Mouse (Mus musculus) hindbrain, embryonic 15.5 days (tissue): ENCODE data around the gene Rdh19. TPM values are rescaled to one million over a fixed set of nuclear protein-coding genes. Genes with fewer than 3 reads are reported as not detected.
"Not testable (repeated sequence)": the region's sequence is repeated elsewhere in the genome, so short reads cannot be mapped to it uniquely, and the experiment has no call there.

Experiments
- ATAC-seq: fragments of 200-750 bp; cut with Nextera tagmentation; 2 replicates; pipeline ENCODE4 v1.8.0; 2017; ENCODE audit warnings: low read depth, moderate number of reproducible peaks, moderate TSS enrichment; ENCODE audit not compliant: low FRiP score
- H3K27ac ChIP-seq: fragments of 300-500 bp; sonication (generic); replicated peaks from 2 replicates; pipeline ENCODE4 v1.5.1; 2015; ENCODE audit warnings: mild to moderate bottlenecking, inconsistent platforms
- H3K27me3 ChIP-seq: fragments of 300-500 bp; sonication (generic); 2 replicates; pipeline ENCODE4 v1.6.1; 2015; ENCODE audit warnings: control low read depth, inconsistent platforms
- H3K36me3 ChIP-seq: fragments of 300-500 bp; sonication (generic); 2 replicates; pipeline ENCODE4 v1.6.1; 2015; ENCODE audit warnings: control low read depth, inconsistent platforms
- H3K4me1 ChIP-seq: fragments of 300-500 bp; sonication (generic); replicated peaks from 2 replicates; pipeline ENCODE4 v1.6.1; 2015; ENCODE audit warnings: control low read depth, inconsistent platforms
- H3K4me2 ChIP-seq: fragments of 300-500 bp; sonication (generic); 2 replicates; pipeline ENCODE4 v1.6.1; 2015; ENCODE audit warnings: moderate library complexity, mild to moderate bottlenecking, inconsistent platforms
- H3K4me3 ChIP-seq: fragments of 300-500 bp; sonication (generic); 2 replicates; pipeline ENCODE4 v1.5.1; 2015; ENCODE audit warnings: mild to moderate bottlenecking, inconsistent platforms
- H3K9ac ChIP-seq: fragments of 300-500 bp; sonication (generic); 2 replicates; pipeline ENCODE4 v1.6.1; 2015; ENCODE audit warnings: inconsistent platforms
- H3K9me3 ChIP-seq: fragments of 300-500 bp; sonication (generic); 2 replicates; pipeline ENCODE4 v1.6.1; 2016; ENCODE audit warnings: control low read depth, inconsistent platforms
- WGBS: fragments of 180-500 bp; shearing (Covaris S2); methylation state at CpG from one replicate; pipeline ENCODE4 v1.1.7; 2015; 5-methylcytosine and 5-hydroxymethylcytosine counted together
- polyA plus RNA-seq: library from polyadenylated mRNA; unstranded; fragments of >200 nt; fragmentation: Nextera tagmentation; extraction: Ambion mirVana; gene quantifications from 2 replicates; pipeline ENCODE4 v1.2.1, GENCODE M21; 2015

The Rdh19 gene
- polyA plus RNA-seq, 1 experiment from 2014 or later = not detected

DNA sequence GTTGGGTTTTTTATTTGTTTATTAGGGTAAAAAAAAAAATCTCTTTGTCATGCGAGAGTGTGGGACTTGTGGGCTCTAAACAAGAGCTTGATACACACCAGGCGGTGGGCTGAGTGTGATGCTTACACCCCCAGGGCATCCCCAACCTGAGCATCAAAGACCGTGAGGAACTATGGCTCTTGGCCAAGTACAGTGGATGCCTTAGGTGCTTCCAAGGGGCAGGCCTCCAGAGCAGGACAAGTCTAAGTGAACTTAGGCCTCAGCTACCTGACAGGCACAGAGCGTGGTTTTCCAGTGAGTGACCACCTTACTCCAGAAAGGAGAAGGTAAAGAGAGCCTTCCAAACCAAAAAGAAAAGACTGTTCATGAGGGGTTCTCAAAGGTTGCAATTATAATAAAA is 37.2 kb downstream of the Rdh19 start:
- Histone ChIP-seq H3K36me3 (no peaks in the 10 kb centered on the region), H3K4me3 (no peak overlapping the region), H3K27me3 (no peaks in the 10 kb centered on the region), H3K9me3 (no peaks in the 10 kb centered on the region), H3K4me1 (no peaks in the 10 kb centered on the region), H3K27ac (no peak overlapping the region), H3K4me2 (no peak overlapping the region), H3K9ac (no peak overlapping the region)
- ATAC-seq = no peak
- 85% methylated on average over 4 of the region's 4 CpGs for WGBS

DNA sequence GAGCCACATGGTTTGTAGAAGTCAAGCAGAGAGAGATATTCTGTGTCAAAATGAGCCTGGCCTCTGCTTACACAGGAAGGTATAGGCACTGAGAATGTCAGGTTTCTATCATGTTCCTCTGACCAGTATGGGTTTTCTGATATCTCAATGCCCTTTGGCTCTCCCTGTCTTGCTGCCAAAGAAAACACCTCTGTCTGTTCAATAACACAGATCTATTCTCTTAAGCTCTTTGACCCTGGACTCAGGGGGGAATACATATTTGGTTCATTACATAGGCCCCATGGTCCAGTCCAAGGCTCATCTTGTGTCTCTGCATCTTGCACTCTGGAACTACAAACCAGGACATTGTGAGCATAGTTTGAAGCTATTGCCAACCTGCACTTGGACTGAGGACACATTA is 38.9 kb downstream of the Rdh19 start, which contains the start of gene Rdh7:
Rdh7 (minus strand) TSS at position 213 of the 400 bp plus-strand sequence.
- H3K27ac ChIP-seq = no peak within 1 kb of the TSS
- no peaks in the 10 kb centered on the region for H3K4me1 ChIP-seq
- no peak within 1 kb of the TSS for H3K4me2 ChIP-seq
- no peak for ATAC-seq
- H3K36me3 ChIP-seq = no peaks in the 10 kb centered on the region
- no peak within 1 kb of the TSS for H3K9ac ChIP-seq
- H3K9me3 ChIP-seq = no peaks in the 10 kb centered on the region
- no peak within 1 kb of the TSS for H3K4me3 ChIP-seq
- no peaks in the 10 kb centered on the region for H3K27me3 ChIP-seq

DNA sequence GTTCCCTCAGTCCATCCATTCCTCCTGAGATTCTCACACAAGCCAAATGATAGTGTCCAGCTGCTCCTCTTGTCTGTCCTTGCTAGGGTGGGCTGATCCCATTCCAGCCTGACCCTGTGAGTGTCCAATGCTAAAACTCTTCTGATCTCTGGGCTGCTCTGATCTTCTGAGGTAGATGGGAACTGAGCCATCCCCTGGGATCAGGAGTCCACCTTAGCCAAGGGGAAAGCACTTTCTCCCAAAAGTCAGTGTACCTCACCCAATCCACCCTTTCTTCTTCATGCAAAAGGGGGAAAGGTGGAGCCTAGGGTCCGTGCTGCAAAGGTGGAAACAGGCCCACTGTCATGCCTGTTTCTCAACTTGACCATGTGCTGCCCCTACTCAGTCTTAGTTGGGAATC is 41.8 kb downstream of the Rdh19 start:
- Histone ChIP-seq H3K4me2 (no peak overlapping the region), H3K27me3 (no peaks in the 10 kb centered on the region), H3K36me3 (no peaks in the 10 kb centered on the region), H3K9me3 (no peaks in the 10 kb centered on the region), H3K27ac (no peak overlapping the region), H3K4me1 (no peaks in the 10 kb centered on the region), H3K9ac (no peak overlapping the region), H3K4me3 (no peak overlapping the region)
- no peak for ATAC-seq
- 63% methylated on average over 1 of the region's 1 CpGs for WGBS

DNA sequence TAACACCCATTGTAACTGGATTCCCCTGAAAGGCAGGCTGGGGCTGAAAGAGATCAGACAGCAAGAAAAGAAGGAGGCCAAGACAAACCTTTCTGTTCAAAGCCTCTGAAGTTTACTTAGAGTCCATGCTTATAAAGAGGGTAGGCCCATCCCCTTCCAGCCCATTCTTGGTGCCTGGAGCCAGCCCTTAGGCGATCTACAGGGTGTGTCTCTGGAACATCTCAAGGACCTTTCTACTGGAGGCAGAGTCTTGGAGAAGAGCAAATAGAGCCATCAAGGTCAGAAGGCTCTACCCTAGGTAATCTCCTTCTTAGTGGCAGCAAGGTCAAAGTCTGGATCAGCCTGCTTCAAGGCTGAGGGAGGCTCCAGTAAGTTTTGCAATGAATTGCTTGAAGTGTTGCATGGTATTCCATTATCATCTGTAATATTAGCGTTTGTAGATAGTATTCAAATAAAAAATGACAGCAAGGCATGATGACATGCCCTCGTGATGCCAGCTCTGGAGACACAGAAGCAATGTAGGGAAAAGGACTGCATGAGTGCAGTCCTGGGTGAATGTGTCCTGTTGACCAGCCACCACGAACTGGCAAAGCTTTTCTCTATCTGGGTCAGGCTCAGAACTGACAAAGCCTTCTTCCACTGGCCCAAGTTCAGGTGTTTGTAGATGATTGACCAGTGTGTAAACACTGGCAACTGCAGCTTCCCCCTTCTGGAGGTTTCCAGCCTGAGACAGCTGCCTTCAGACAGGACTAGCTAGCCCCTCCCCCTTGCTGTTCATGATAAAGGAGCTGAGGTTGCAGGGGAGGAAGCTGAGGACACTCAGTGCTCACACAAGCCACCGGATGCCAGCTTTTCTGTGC is 43.7 kb downstream of the Rdh19 start:
- H3K4me2 ChIP-seq, H3K36me3 ChIP-seq, ATAC-seq, H3K27ac ChIP-seq, H3K4me1 ChIP-seq, H3K27me3 ChIP-seq, H3K9me3 ChIP-seq, H3K9ac ChIP-seq, H3K4me3 ChIP-seq: not testable (repeated sequence)
- WGBS = 62% methylated on average over 5 of the region's 5 CpGs

DNA sequence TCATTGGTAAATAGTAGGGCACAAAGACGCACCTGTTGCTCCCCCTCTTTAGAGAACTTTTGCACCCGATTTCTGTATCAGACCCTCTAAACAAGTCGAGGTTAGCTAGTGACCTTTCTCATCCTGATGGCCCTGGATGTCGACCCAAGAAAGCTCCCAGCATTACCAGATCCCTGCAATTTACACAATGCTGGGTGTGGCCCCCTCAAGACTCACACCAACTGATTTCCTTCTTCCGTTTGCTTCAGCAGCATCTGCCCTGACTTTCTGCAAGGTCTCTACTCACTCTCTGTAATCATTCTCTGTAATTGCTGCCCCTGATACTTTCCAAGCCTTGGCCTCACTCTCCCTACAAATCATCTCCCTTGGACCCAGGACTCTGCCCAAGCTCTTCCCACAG is 47.0 kb downstream of the Rdh19 start:
- WGBS = 76% methylated on average over 5 of the region's 5 CpGs
- Histone ChIP-seq H3K36me3 (no peaks in the 10 kb centered on the region), H3K4me3 (no peak overlapping the region), H3K27ac (no peak overlapping the region), H3K4me1 (no peaks in the 10 kb centered on the region), H3K9ac (no peak overlapping the region), H3K9me3 (no peaks in the 10 kb centered on the region), H3K4me2 (no peak overlapping the region), H3K27me3 (no peaks in the 10 kb centered on the region)
- no peak for ATAC-seq

DNA sequence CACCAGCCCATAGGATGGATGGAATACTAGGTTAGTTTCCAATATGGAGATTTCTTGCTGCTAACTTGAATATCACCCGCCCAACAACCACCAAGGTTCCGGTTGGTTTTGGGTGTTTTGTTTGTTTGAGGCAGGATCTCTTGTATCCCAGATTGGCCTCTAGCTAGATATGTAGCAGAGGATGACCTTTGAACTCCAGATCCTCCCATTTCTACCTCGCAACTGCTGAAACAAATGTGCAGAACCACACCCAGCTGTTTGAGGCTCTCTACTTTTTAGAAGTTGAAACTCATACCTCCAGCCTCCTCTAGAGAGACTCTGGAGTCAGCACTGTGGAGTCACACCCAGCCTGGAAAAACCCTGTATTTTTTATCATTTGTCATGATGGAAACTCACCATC is 47.8 kb downstream of the Rdh19 start:
- ATAC-seq = no peak
- Histone ChIP-seq H3K27ac (no peak overlapping the region), H3K9ac (no peak overlapping the region), H3K4me1 (no peaks in the 10 kb centered on the region), H3K4me2 (no peak overlapping the region), H3K9me3 (no peaks in the 10 kb centered on the region), H3K36me3 (no peaks in the 10 kb centered on the region), H3K27me3 (no peaks in the 10 kb centered on the region), H3K4me3 (no peak overlapping the region)
- WGBS = 93% methylated on average over 3 of the region's 3 CpGs

DNA sequence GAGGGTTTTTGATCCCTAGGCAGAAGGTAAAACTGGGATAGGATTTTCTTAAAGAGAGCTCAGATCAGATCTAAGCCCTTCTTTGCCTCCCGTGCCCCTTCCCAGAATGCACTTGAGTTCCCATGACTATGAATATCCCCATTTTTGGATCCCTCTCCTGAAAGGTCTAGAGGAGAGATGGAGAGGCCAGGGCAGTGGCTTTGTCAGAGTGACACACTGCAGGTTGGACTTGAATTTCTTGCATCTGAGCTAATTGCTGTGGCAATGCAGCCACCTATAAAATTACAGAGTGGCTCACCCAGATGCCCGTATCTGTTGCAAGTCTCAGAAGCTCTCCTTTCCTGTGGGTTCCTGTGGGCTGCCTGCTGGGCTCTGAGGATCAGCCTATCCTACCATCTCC is 48.5 kb downstream of the Rdh19 start, which contains the start of gene Sdr9c7:
Sdr9c7 (plus strand) TSS at position 301 of the 400 bp plus-strand sequence.
- ATAC-seq = no peak
- H3K27me3 ChIP-seq = no peaks in the 10 kb centered on the region
- H3K4me1 ChIP-seq = no peaks in the 10 kb centered on the region
- no peak within 1 kb of the TSS for H3K4me3 ChIP-seq
- WGBS = 89% methylated on average over 2 of the region's 2 CpGs
- H3K36me3 ChIP-seq = no peaks in the 10 kb centered on the region
- no peak within 1 kb of the TSS for H3K27ac ChIP-seq
- H3K9me3 ChIP-seq = no peaks in the 10 kb centered on the region
- H3K9ac ChIP-seq = no peak within 1 kb of the TSS
- no peak within 1 kb of the TSS for H3K4me2 ChIP-seq

DNA sequence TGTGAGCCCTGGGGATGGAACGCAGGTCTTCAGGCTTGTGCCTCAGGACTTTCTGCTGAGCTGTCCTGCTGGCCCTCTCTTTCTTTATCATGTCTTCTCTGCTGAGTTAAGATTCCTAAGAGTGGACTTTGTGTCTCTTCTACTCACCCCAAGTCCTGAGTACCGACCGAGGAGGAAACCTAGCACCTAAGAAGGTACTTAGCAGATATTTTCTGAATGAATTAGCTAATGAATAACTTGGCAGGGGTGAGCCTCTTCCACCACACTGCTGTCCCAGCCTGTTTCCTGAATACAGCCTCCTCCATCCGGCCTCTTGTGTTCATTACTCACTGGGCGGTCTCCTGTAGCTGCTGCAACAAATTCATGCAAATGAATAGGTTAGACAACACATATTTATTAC is 50.1 kb downstream of the Rdh19 start:
- Histone ChIP-seq H3K36me3 (no peaks in the 10 kb centered on the region), H3K27ac (no peak overlapping the region), H3K9ac (no peak overlapping the region), H3K4me3 (no peak overlapping the region), H3K4me1 (no peaks in the 10 kb centered on the region), H3K4me2 (no peak overlapping the region), H3K9me3 (no peaks in the 10 kb centered on the region), H3K27me3 (no peaks in the 10 kb centered on the region)
- ATAC-seq = no peak
- WGBS = 65% methylated on average over 5 of the region's 5 CpGs

DNA sequence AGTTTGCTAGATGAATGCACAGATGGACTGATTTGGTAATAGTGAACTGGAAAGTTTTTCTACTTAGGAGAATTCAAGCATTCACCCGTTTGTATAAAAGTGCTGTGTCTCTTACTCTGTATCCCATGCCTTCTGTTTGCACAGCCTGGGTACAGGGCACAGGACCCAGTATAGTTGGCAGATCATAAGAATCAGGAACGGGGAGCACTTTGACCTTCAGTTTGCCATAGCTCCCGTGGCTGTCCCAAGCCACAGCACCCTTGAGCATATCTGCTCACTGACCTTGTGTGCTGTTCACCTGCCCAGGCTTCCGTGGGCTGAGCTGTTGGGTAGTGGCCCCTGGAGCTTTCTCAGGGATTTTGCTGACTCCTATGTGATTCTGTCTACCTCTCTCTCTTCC is 52.0 kb downstream of the Rdh19 start:
- ATAC-seq = no peak
- H3K9ac ChIP-seq = no peak overlapping the region
- H3K27me3 ChIP-seq = no peaks in the 10 kb centered on the region
- H3K4me3 ChIP-seq = no peak overlapping the region
- H3K9me3 ChIP-seq = no peaks in the 10 kb centered on the region
- no peaks in the 10 kb centered on the region for H3K36me3 ChIP-seq
- no peak overlapping the region for H3K27ac ChIP-seq
- H3K4me2 ChIP-seq = no peak overlapping the region
- H3K4me1 ChIP-seq = no peaks in the 10 kb centered on the region
- 74% methylated on average over 4 of the region's 4 CpGs for WGBS

DNA sequence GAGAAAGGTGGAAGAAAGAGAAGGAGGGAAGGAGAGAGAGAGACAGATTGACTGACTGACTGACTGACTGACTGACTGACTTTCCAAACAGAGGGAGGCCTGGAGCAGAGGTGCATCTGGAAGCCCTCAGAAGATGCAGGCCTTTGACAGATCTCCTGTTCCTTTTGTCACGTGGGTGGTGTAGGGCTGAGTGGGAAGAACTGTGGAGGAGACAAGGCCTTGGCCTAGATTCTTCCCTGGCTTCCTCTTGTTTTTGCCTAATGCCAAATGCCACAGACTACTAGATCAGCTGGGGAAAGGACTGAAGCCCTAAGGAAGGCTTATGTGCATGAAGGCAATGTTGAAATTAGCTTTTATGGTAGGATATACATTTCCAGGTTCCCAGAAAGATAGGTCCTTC is 53.4 kb downstream of the Rdh19 start:
- H3K27me3 ChIP-seq = no peaks in the 10 kb centered on the region
- ATAC-seq = no peak
- 76% methylated on average over 1 of the region's 1 CpGs for WGBS
- no peak overlapping the region for H3K4me3 ChIP-seq
- H3K9ac ChIP-seq = no peak overlapping the region
- H3K4me2 ChIP-seq = no peak overlapping the region
- H3K27ac ChIP-seq = no peak overlapping the region
- H3K4me1 ChIP-seq = no peaks in the 10 kb centered on the region
- H3K9me3 ChIP-seq = no peaks in the 10 kb centered on the region
- no peaks in the 10 kb centered on the region for H3K36me3 ChIP-seq

DNA sequence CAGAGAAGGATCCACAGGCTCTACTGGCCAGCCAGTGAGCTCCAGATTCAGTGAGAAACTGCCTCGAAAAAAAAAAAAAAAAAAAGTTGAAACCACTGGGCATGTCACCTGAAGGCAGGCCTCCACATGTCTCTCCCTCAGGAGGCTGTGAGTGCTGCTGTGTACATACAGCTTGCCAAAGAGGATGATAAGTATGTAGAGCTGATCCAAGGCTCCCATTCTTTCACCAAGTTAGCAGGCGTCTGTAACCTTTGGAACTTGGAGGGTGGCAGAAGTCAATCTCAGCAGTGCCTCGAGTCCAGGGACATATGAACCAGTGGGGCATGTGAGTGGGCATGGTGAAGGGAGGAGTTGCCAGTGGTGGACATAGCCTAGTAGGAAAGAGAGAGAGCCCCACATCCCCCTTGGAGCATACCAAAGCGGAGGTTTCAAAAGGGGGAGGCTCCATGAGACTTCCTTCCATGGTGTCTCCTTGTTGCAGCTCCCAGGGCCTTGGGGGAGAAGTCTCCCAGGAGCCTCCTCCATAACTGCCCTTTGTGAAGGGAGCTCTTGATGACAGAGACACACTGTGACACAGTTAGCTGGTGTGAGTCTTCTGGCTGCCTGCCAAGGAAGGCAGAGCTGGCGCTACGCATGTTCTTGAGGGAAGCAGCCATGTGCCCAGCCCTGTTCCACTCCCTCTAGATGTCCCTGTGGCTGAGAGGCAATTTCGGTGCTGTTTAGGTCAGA is 55.2 kb downstream of the Rdh19 start:
- Histone ChIP-seq H3K9ac (no peak overlapping the region), H3K27me3 (no peaks in the 10 kb centered on the region), H3K36me3 (no peaks in the 10 kb centered on the region), H3K27ac (no peak overlapping the region), H3K4me1 (no peaks in the 10 kb centered on the region), H3K4me3 (no peak overlapping the region), H3K9me3 (no peaks in the 10 kb centered on the region), H3K4me2 (no peak overlapping the region)
- WGBS = 63% methylated on average over 7 of the region's 7 CpGs
- ATAC-seq = no peak

DNA sequence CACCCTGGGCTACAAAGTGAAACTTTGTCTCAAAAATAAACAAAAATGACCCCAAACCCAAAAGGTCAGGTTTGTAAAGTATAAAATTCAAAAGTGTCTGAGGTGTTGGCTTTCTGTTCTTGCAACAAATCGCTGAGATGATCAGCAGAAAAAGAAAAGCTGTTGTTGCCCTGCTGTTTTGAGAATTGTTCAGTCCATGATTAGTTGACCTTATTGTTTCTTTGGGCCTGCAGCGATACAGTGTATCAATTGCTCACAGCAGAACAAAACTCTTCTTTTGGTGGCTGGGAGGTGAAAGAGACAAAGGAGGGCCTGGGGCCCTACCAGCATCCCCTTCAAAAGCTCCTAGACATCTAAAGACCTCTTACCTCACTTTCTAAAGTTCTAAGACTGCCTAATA is 56.4 kb downstream of the Rdh19 start:
- Histone ChIP-seq H3K9me3 (no peaks in the 10 kb centered on the region), H3K9ac (no peak overlapping the region)
- ATAC-seq = no peak

More for the DNA sequence above, 56.4 kb downstream of the Rdh19 start:
- 32% methylated on average over 2 of the region's 2 CpGs for whole genome bisulfite sequencing
- H3K36me3 ChIP-seq = no peaks in the 10 kb centered on the region
- H3K27ac ChIP-seq = no peak overlapping the region
- H3K27me3 ChIP-seq = no peaks in the 10 kb centered on the region
- no peak overlapping the region for H3K4me2 ChIP-seq
- no peaks in the 10 kb centered on the region for H3K4me1 ChIP-seq
- no peak overlapping the region for H3K4me3 ChIP-seq
